Mouse (Mus musculus) intestine, embryonic 14.5 days (tissue): ENCODE results near the gene Kalrn. TPM values are rescaled to one million over a fixed set of nuclear protein-coding genes. Genes with fewer than 3 reads are reported as not detected.

ENCODE experiments used
- ATAC-seq: fragments of 200-750 bp; cut with Nextera tagmentation; replicated peaks from 2 replicates; pipeline ENCODE4 v1.8.0; 2017; ENCODE audit warnings: low read depth, moderate number of reproducible peaks, moderate TSS enrichment, moderate library complexity; ENCODE audit not compliant: low FRiP score, low TSS enrichment
- DNase-seq: peaks from one replicate; pipeline ENCODE4 v3.0.0-alpha.2; 2018; ENCODE audit warnings: low spot score
- H3K27ac ChIP-seq: fragments of 300-500 bp; sonication (generic); 2 replicates; pipeline ENCODE4 v1.5.1; 2014; ENCODE audit warnings: low read depth, mild to moderate bottlenecking, control low read depth
- H3K27me3 ChIP-seq: fragments of 300-500 bp; sonication (generic); replicated peaks from 2 replicates; pipeline ENCODE4 v1.6.1; 2014; ENCODE audit warnings: low read length, control low read depth; ENCODE audit not compliant: control insufficient read depth, insufficient read depth
- H3K36me3 ChIP-seq: fragments of 300-500 bp; sonication (generic); 2 replicates; pipeline ENCODE4 v1.6.1; 2014; ENCODE audit warnings: low read length, control low read depth; ENCODE audit not compliant: control insufficient read depth, insufficient read depth
- H3K4me1 ChIP-seq: fragments of 300-500 bp; sonication (generic); replicated peaks from 2 replicates; pipeline ENCODE4 v1.6.1; 2014; ENCODE audit warnings: low read length, control low read depth, mixed read lengths; ENCODE audit not compliant: control insufficient read depth, insufficient read depth
- H3K4me2 ChIP-seq: fragments of 300-500 bp; sonication (generic); 2 replicates; pipeline ENCODE4 v1.6.1; 2014; ENCODE audit warnings: low read length
- H3K4me3 ChIP-seq: fragments of 300-500 bp; sonication (generic); 2 replicates; pipeline ENCODE4 v1.5.1; 2014; ENCODE audit warnings: low read depth, low read length, control low read depth, mixed read lengths
- H3K9ac ChIP-seq: fragments of 300-500 bp; sonication (generic); 2 replicates; pipeline ENCODE4 v1.6.1; 2014; ENCODE audit warnings: mild to moderate bottlenecking, low read length
- H3K9me3 ChIP-seq: fragments of 300-500 bp; sonication (generic); 2 replicates; pipeline ENCODE4 v1.6.1; 2016; ENCODE audit warnings: low read length, control low read depth; ENCODE audit not compliant: control insufficient read depth
- WGBS: fragments of 180-500 bp; shearing (Covaris S2); extraction: QIAGEN DNeasy Blood & Tissue Kit; methylation state at CpG from one replicate; pipeline ENCODE4 v1.1.7; 2014; 5-methylcytosine and 5-hydroxymethylcytosine counted together
- polyA plus RNA-seq: library from polyadenylated mRNA; unstranded; fragments of >200 nt; fragmentation: Nextera tagmentation; extraction: Ambion mirVana; gene quantifications from 2 replicates; pipeline ENCODE4 v1.2.1, GENCODE M21; 2014

Kalrn gene
- polyA plus RNA-seq, result 20.1 and 20.9 TPM in 2 replicates

DNA sequence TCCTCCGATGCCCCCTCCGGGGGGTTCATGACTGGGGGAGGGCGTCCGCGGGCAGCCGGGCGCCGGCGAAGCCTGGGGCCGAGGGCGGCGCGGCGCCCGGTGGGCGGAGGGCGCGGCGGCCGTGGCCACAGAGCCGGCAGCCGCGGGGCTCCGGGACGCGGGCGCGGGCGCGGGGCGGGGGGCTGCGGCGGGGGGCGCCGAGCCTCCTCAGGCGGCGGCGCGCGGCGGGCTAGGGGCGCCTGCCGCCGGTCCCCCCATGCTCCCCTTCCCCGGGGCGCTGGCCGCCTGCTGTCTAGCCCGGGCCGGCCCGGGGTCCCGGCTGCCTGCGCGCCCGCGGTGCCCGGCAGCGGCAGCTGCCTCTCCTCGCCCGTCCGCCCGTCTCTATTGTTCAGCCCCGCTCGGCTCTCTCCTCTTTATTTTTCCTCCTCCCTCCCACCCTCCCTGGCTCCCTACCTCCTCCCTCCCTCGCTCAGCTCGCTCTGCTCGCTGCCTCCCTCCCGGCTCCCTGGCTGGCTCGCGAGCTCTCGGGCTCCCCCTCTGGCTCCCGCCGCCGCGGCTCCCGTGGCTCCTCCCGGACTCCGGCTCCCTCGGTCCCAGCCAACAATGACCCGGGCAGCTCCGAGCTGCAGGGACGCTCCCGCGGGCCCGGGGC lies at the start of gene Kalrn:
Kalrn (minus strand) TSS at position 382 of the 652 bp plus-strand sequence.
- DNase-seq (peak; percentile 94), ATAC-seq (peak; percentile 88)
- H3K9me3 ChIP-seq, result no peaks in the 10 kb centered on the region
- H3K4me2 ChIP-seq, result peak within 1 kb of the TSS; percentile 82
- H3K27ac ChIP-seq, result peak within 1 kb of the TSS; percentile 90
- under 1% methylated on average over 28 of the region's 84 CpGs for WGBS
- H3K4me1 ChIP-seq, result peaks cover 13% of the 10 kb centered on the region
- no peaks in the 10 kb centered on the region for H3K27me3 ChIP-seq
- peak within 1 kb of the TSS; percentile 87 for H3K9ac ChIP-seq
- peak within 1 kb of the TSS; percentile 94 for H3K4me3 ChIP-seq
- H3K36me3 ChIP-seq, result no peaks in the 10 kb centered on the region

DNA sequence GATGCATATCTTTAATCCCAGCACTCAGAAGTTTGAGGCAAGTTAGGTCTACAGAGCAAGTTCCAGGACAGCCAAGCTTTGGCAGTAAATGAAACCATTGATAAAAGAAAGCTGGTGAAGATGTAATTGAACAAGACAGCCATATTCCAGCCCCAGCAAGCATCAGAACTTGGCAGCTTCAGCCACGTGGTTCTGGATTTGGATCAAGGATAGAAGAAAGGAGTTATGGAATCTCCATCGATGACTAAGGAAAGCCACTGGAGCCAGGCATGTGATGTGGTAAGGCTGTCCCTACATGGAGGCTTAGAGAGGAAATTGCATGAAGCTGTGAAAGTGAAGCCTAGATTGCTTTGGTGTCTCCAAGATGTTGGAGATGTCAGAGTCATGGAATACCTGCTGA lies 40.7 kb upstream of the Kalrn start:
- no peak for ATAC-seq
- whole genome bisulfite sequencing, result 72% methylated on average over 2 of the region's 2 CpGs

DNA sequence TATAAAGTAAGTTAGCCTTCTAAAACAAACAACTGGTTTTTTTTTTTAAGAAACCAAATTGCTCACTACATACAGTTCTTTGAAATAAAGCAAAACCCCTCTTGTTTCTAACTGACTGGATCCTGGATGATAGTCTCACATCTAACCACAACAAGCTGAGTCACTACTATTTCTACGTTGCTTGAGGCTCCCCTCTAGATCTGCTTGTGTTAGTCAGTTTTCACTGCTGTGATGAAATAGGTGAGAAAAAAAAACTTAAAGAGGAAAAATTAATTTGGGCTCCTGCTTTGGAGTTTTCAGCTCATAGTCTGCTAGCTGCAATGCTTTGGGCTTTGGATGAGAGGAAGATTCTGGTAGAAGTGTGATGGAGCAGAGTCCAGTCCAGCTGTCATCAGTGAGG lies 36.8 kb upstream of the Kalrn start:
- H3K27me3 ChIP-seq, result no peaks in the 10 kb centered on the region
- no peaks in the 10 kb centered on the region for H3K4me1 ChIP-seq
- 82% methylated on average over 1 of the region's 1 CpGs for WGBS
- ATAC-seq (no peak), DNase-seq (no peak)
- H3K4me2 ChIP-seq, result no peak overlapping the region
- no peak overlapping the region for H3K9ac ChIP-seq
- no peak overlapping the region for H3K4me3 ChIP-seq
- no peak overlapping the region for H3K27ac ChIP-seq
- no peaks in the 10 kb centered on the region for H3K36me3 ChIP-seq
- H3K9me3 ChIP-seq, result 0 out of 2 replicates have a peak, but pooled peaks cover 3% of the 10 kb centered on the region

More for the DNA sequence above, 40.7 kb upstream of the Kalrn start:
- no peaks in the 10 kb centered on the region for H3K36me3 ChIP-seq
- H3K27ac ChIP-seq, result no peak overlapping the region
- no peak overlapping the region for H3K4me2 ChIP-seq
- H3K4me1 ChIP-seq, result no peaks in the 10 kb centered on the region
- H3K27me3 ChIP-seq, result no peaks in the 10 kb centered on the region
- 0 out of 2 replicates have a peak, but pooled peaks cover 3% of the 10 kb centered on the region for H3K9me3 ChIP-seq
- no peak overlapping the region for H3K4me3 ChIP-seq
- no peak overlapping the region for H3K9ac ChIP-seq
- no peak for DNase-seq

DNA sequence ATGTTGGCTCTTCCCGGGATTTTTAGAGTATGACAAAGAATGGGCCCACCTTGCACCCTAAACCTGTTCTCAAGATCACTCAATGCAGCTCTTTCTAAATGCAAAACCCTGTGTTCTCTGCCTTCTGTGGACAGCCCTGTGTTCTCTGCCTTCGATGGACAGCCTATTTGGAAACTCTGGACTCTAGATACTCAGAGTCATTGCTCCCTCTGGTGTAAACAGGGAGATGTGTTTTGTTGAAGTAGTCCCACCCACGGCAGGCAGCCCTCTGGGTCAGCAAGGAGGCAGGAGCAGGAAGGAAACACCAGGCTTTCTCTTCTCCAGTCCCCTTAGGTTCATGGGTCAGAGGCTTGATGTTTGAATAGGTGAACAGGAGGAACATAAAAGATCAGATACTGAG lies 32.3 kb upstream of the Kalrn start:
- no peak for DNase-seq
- H3K9me3 ChIP-seq, result no peaks in the 10 kb centered on the region
- 18% methylated on average over 3 of the region's 3 CpGs for WGBS
- H3K4me3 ChIP-seq, result no peak overlapping the region
- H3K27me3 ChIP-seq, result no peaks in the 10 kb centered on the region
- ATAC-seq, result no peak
- H3K36me3 ChIP-seq, result no peaks in the 10 kb centered on the region
- H3K9ac ChIP-seq, result no peak overlapping the region
- no peaks in the 10 kb centered on the region for H3K4me1 ChIP-seq
- no peak overlapping the region for H3K27ac ChIP-seq
- H3K4me2 ChIP-seq, result no peak overlapping the region

DNA sequence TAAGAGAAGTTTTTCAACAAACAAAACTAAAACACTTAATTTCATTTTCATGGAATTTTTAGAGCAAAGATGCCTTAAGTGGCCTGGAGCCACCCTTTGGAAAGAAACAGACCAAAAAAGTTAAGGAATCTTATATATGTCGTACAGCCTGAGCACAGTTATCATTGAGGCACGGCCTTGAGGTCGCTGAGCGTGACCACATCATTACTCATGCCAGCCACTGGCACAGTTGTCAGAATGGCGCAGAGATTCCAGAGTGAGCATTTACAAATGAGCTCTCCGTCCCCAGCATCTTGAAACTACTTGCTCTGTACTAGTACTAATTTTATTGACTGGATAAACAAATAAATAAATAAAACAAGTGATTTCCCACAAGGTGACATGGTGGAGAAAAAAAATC lies 30.5 kb upstream of the Kalrn start:
- 62% methylated on average over 6 of the region's 6 CpGs for WGBS
- H3K9ac ChIP-seq, result no peak overlapping the region

DNA sequence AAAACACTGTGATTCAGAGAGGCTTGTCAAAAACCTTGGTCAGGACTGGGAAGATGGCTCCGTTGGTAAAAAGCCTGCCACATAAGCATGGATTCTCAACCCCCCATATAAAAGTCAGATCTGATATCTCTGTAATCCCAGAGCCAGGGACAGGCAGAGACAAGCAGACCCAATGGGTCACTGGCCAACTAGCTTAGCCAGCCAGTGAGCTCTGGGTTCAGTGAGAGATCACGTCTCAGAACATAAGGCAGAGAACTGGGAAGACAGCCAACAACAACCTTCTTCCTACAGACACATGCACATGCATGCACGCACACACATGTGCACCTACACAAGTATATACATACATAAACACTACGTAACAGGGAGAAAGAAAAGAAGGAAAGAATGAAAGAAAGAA lies 29.7 kb upstream of the Kalrn start:
- no peaks in the 10 kb centered on the region for H3K36me3 ChIP-seq
- no peak overlapping the region for H3K27ac ChIP-seq
- no peak overlapping the region for H3K4me2 ChIP-seq
- H3K4me1 ChIP-seq, result no peaks in the 10 kb centered on the region
- WGBS, result 69% methylated on average over 4 of the region's 4 CpGs
- no peak for ATAC-seq
- H3K4me3 ChIP-seq, result no peak overlapping the region
- no peak overlapping the region for H3K9ac ChIP-seq
- no peaks in the 10 kb centered on the region for H3K9me3 ChIP-seq
- no peak for DNase-seq
- no peaks in the 10 kb centered on the region for H3K27me3 ChIP-seq

More for the DNA sequence above, 30.5 kb upstream of the Kalrn start:
- Histone ChIP-seq H3K36me3 (no peaks in the 10 kb centered on the region), H3K9me3 (no peaks in the 10 kb centered on the region), H3K4me2 (no peak overlapping the region), H3K27me3 (no peaks in the 10 kb centered on the region), H3K27ac (no peak overlapping the region), H3K4me3 (no peak overlapping the region), H3K4me1 (no peaks in the 10 kb centered on the region)
- ATAC-seq (no peak), DNase-seq (no peak)

DNA sequence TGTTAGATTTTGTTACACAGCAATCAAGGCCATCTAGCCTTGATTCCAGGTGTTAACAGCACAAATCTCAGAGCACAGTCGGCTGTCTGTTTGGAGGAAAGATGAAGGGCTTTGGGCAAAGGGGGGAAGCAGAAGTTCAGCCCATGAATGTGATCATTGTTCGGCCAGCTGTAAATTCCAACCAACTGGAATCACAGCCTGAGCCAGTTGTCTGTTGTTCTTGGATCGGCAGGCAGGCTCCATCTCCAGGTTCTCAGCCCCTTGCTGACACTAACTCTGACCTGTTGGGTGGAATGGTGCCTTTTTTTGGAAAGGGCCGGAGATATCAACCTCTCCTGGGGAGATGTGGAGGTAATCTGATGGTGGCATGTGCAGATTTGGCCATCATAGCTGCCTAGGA lies 28.6 kb upstream of the Kalrn start:
- Histone ChIP-seq H3K9me3 (no peaks in the 10 kb centered on the region), H3K27ac (no peak overlapping the region), H3K4me2 (no peak overlapping the region), H3K4me1 (no peaks in the 10 kb centered on the region), H3K27me3 (no peaks in the 10 kb centered on the region), H3K36me3 (no peaks in the 10 kb centered on the region), H3K4me3 (no peak overlapping the region), H3K9ac (no peak overlapping the region)
- ATAC-seq (no peak), DNase-seq (no peak)
- 76% methylated on average over 4 of the region's 4 CpGs for WGBS

DNA sequence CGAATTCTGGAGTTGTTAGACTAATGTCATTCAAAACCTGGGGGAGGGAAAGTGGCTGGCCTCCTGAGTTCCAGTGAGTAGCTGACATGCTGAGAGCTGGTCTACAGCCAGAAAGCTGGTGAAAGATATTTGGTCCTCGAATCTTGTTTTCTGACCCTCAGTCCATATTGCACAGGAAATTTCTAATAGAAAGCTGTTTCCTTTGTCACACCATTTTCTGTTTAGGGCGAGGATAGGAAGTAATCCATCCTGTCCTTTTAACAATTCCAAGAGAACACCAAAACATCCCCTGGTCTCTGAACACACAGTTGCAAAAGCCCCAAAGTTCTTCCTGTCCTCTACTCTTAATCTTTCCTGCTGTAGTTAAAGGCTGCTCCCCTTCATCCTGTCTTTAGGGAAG lies 22.0 kb upstream of the Kalrn start:
- Histone ChIP-seq H3K9ac (no peak overlapping the region), H3K4me3 (no peak overlapping the region), H3K9me3 (no peaks in the 10 kb centered on the region), H3K27ac (no peak overlapping the region), H3K4me1 (peaks cover 6% of the 10 kb centered on the region; the same call in 1 of the 2 replicates), H3K4me2 (no peak overlapping the region), H3K36me3 (no peaks in the 10 kb centered on the region), H3K27me3 (no peaks in the 10 kb centered on the region)
- DNase-seq (no peak), ATAC-seq (no peak)
- 33% methylated on average over 3 of the region's 3 CpGs for WGBS

DNA sequence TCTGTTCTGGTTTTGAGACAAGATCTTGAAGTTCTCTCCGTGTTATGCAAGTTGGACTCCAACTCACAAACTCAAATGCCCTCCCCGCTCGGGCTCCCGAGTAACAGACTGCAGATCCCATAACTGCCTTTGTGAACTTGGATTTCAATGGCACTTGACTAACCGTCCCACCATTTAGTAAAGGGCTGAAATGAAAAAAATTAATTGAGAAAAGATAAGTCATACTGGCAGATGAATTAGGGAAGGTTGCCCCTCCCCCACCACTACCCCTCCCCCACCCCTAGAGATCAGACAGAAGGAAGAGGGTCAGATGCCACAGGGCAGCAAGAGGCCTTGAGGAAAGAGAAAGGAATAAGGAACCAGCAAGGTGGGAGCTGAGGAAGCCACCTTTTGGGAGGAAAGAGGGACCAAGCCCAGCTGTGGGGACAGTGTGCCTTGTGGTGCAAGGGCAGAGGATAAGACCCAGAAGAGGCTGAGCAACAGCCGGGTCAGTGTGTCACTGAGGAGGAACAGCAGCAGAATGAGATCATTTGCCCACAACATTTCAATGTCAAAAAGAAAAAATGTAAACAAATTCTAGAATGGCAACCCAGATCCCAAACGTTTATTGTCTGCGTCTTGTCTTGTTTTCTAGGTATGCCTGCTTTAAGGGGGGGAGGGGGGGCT lies 21.4 kb upstream of the Kalrn start:
- Histone ChIP-seq H3K27me3 (no peaks in the 10 kb centered on the region), H3K4me3 (no peak overlapping the region), H3K36me3 (no peaks in the 10 kb centered on the region), H3K9ac (no peak overlapping the region), H3K4me1 (peaks cover 6% of the 10 kb centered on the region; the same call in 1 of the 2 replicates), H3K27ac (no peak overlapping the region), H3K9me3 (no peaks in the 10 kb centered on the region), H3K4me2 (no peak overlapping the region)
- WGBS, result 59% methylated on average over 8 of the region's 8 CpGs
- ATAC-seq, result no peak
- no peak for DNase-seq
